Mouse (Mus musculus): ENCODE measurements around the gene Wdr20. TPM values are rescaled to one million over a fixed set of nuclear protein-coding genes. Genes with fewer than 3 reads are reported as not detected.
"Not testable (repeated sequence)": the region's sequence is repeated elsewhere in the genome, so short reads cannot be mapped to it uniquely, and the experiment has no call there.

The Wdr20 gene
- 22.2 and 23.6 TPM in 2 replicates for polyA plus RNA-seq (2014; fragmentation: Nextera tagmentation; extraction: Ambion mirVana)

- peak within 1 kb of the TSS; percentile 99 for H3K4me3 ChIP-seq (ENCODE audit: low read depth, low read length)
- no peaks in the 10 kb centered on the region for H3K36me3 ChIP-seq (replicated peaks; ENCODE audit: control insufficient read depth, insufficient read depth, low read depth, low read length)
- H3K4me2 ChIP-seq (ENCODE audit: low read depth, low read length): peak within 1 kb of the TSS; percentile 89
- peak within 1 kb of the TSS; percentile 87 for H3K9ac ChIP-seq (replicated peaks; ENCODE audit: low read length)
- H3K27me3 ChIP-seq (ENCODE audit: control insufficient read depth, insufficient read depth, low read length): no peaks in the 10 kb centered on the region
- DNase-seq (ENCODE audit: low spot score): peak; percentile 97
- WGBS: 1% methylated on average over 69 of the region's 69 CpGs
- no peaks in the 10 kb centered on the region for H3K9me3 ChIP-seq (replicated peaks; ENCODE audit: control insufficient read depth, low read length)
- H3K4me1 ChIP-seq (ENCODE audit: control insufficient read depth, insufficient read depth, low read length): no peaks in the 10 kb centered on the region; the same call in 1 of the 2 replicates
- ATAC-seq (replicated peaks; ENCODE audit: insufficient number of reproducible peaks, low FRiP score, low TSS enrichment, low read depth): peak; percentile 91
- H3K27ac ChIP-seq (replicated peaks; ENCODE audit: low read depth, low read length): peak within 1 kb of the TSS; percentile 72
Measured at GRCm38 (mm10) chr12:110737170-110738157, at the start of gene Wdr20. Gene Wdr20, plus strand, starts transcription at chr12:110737944.

DNA sequence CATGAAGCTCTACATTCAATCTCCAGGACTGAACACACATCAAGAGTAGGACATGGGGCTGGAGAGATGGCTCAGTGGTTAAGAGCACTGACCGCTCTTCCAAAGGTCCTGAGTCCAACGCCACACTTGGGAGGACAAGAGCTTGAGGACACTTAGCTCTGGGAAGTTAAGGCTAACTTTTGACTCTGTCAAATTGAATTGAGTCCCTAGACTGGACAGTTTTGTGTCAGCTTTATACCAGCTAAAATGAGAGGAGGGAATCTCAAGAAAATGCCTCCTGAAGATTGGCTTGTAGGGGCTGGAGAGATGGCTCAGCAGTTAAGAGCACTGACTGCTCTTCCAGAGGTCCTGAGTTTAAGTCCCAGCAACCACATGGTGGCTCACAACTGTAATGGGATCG lies 48.8 kb upstream of the Wdr20 start:
- not testable (repeated sequence) for H3K27me3 ChIP-seq (ENCODE audit: control insufficient read depth, insufficient read depth, low read length); H3K4me1 ChIP-seq (ENCODE audit: control insufficient read depth, insufficient read depth, low read length); H3K9me3 ChIP-seq (replicated peaks; ENCODE audit: control insufficient read depth, low read length); H3K4me2 ChIP-seq (ENCODE audit: low read depth, low read length); DNase-seq (ENCODE audit: low spot score); H3K36me3 ChIP-seq (replicated peaks; ENCODE audit: control insufficient read depth, insufficient read depth, low read depth, low read length); H3K9ac ChIP-seq (replicated peaks; ENCODE audit: low read length); H3K27ac ChIP-seq (replicated peaks; ENCODE audit: low read depth, low read length); ATAC-seq (replicated peaks; ENCODE audit: insufficient number of reproducible peaks, low FRiP score, low TSS enrichment, low read depth); H3K4me3 ChIP-seq (ENCODE audit: low read depth, low read length)
- 96% methylated on average over 3 of the region's 3 CpGs for WGBS

- ATAC-seq (replicated peaks; ENCODE audit: insufficient number of reproducible peaks, low FRiP score, low TSS enrichment, low read depth) (no peak), DNase-seq (ENCODE audit: low spot score) (no peak)
- Histone ChIP-seq H3K9me3 (replicated peaks; ENCODE audit: control insufficient read depth, low read length) (no peaks in the 10 kb centered on the region), H3K4me1 (ENCODE audit: control insufficient read depth, insufficient read depth, low read length) (no peaks in the 10 kb centered on the region), H3K36me3 (replicated peaks; ENCODE audit: control insufficient read depth, insufficient read depth, low read depth, low read length) (no peaks in the 10 kb centered on the region; the same call in none of the 2 replicates), H3K27ac (replicated peaks; ENCODE audit: low read depth, low read length) (no peak overlapping the region), H3K4me3 (ENCODE audit: low read depth, low read length) (no peak overlapping the region), H3K27me3 (ENCODE audit: control insufficient read depth, insufficient read depth, low read length) (no peaks in the 10 kb centered on the region), H3K9ac (replicated peaks; ENCODE audit: low read length) (no peak overlapping the region), H3K4me2 (ENCODE audit: low read depth, low read length) (no peak overlapping the region)
- WGBS: 88% methylated on average over 6 of the region's 6 CpGs
Measured at GRCm38 (mm10) chr12:110689919-110690643, 47.7 kb upstream of the Wdr20 start.

DNA sequence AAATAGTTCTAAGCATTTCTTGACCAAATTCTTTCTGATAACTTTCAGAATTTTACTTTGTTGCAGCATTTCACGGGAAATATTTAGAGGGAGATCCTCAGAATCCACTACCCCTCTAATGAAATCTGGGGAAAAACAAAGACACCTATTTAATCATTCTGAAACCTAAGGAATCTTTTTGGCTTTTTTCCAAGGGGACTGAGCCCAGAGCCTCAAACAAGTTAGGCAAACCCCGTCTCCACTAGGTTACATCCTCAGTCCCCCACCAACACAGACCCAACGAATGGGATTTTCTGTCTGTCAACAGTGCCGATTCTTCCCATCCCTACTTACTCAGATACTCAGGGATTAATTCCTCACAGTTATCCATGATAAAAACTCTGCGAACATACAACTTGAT lies 44.4 kb upstream of the Wdr20 start:
- ATAC-seq (replicated peaks; ENCODE audit: insufficient number of reproducible peaks, low FRiP score, low TSS enrichment, low read depth); H3K4me1 ChIP-seq (ENCODE audit: control insufficient read depth, insufficient read depth, low read length); H3K27me3 ChIP-seq (ENCODE audit: control insufficient read depth, insufficient read depth, low read length); H3K9me3 ChIP-seq (replicated peaks; ENCODE audit: control insufficient read depth, low read length); H3K4me2 ChIP-seq (ENCODE audit: low read depth, low read length); H3K36me3 ChIP-seq (replicated peaks; ENCODE audit: control insufficient read depth, insufficient read depth, low read depth, low read length); DNase-seq (ENCODE audit: low spot score); H3K27ac ChIP-seq (replicated peaks; ENCODE audit: low read depth, low read length); H3K9ac ChIP-seq (replicated peaks; ENCODE audit: low read length); H3K4me3 ChIP-seq (ENCODE audit: low read depth, low read length): not testable (repeated sequence)
- 83% methylated on average over 5 of the region's 5 CpGs for WGBS

DNA sequence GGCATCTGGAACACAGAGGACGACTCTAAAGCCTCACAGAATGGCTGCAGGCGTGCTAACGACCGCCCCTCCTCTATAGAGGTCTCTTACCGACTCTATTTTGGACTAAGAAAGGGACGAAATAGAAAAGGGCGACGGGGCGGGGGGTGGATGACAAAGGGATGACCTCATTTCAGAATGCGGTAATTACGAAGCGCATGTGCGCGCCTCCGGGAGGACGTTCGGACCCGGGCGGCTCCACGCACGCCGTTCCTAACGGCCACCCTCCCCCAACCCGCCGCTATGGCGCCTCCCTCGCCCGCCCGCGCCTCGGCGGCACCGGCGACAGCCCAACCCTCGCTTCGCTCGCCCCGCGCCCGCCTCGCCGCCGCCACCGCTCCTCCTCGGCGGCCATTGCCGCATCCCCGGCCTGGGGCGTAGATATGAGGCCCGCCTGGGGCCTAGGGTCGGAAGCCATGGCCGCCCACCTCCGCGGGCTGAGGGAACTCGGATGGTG lies 42.0 kb upstream of the Wdr20 start:
- H3K9ac ChIP-seq (replicated peaks; ENCODE audit: low read length): peak overlapping the region; percentile 97
- H3K4me3 ChIP-seq (ENCODE audit: low read depth, low read length): peak overlapping the region; percentile 91
- ATAC-seq (replicated peaks; ENCODE audit: insufficient number of reproducible peaks, low FRiP score, low TSS enrichment, low read depth) (peak; percentile 32), DNase-seq (ENCODE audit: low spot score) (peak; percentile 69)
- H3K4me2 ChIP-seq (ENCODE audit: low read depth, low read length): peak overlapping the region; percentile 57
- no peaks in the 10 kb centered on the region for H3K4me1 ChIP-seq (ENCODE audit: control insufficient read depth, insufficient read depth, low read length)
- no peaks in the 10 kb centered on the region for H3K27me3 ChIP-seq (ENCODE audit: control insufficient read depth, insufficient read depth, low read length)
- no peaks in the 10 kb centered on the region for H3K9me3 ChIP-seq (replicated peaks; ENCODE audit: control insufficient read depth, low read length)
- no peaks in the 10 kb centered on the region for H3K36me3 ChIP-seq (replicated peaks; ENCODE audit: control insufficient read depth, insufficient read depth, low read depth, low read length)
- WGBS: under 1% methylated on average over 48 of the region's 55 CpGs
- H3K27ac ChIP-seq (replicated peaks; ENCODE audit: low read depth, low read length): peak overlapping the region; percentile 91

DNA sequence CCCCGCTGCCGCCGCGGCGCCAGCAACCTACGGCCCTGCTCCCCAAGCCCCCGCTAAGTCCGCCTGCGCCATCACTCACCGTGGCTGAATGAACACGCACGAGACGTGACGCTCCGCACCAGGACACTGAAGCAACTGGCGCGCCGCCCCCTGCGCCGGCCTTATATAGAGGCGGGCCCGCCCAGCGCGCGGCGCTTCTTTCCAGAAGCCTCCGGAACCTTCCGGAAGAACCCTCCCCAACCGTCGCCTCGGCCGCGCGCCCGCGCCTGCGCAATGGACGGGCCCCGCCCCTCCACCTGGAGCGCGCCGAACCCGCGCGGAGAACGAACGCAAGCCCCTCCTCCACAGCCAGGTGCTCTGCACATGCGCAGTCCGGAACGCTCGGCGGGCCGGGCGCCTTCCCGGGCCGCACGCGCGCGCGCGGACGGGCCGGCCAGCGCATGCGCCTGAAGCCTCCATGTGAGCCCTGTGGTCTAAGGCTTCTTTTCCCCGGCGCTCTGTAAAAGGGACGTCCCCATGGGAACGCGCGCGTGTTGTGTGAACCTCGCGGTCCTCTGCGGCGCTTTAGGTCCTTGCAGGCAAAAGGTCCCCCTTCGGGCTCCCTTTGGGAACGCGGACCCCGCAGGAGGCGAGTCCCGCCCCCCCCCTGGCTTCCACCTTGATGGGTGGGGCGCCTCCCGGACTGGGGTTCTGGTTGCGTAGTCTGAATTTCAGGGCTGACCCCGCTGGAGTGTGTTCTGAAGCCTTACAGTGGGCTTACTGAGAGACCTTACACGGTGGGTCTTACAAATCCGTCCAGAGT lies 41.4 kb upstream of the Wdr20 start:
- no peaks in the 10 kb centered on the region for H3K9me3 ChIP-seq (replicated peaks; ENCODE audit: control insufficient read depth, low read length)
- peak overlapping the region; percentile 97 for H3K9ac ChIP-seq (replicated peaks; ENCODE audit: low read length)
- H3K27ac ChIP-seq (replicated peaks; ENCODE audit: low read depth, low read length): peak overlapping the region; percentile 91
- H3K4me3 ChIP-seq (ENCODE audit: low read depth, low read length): peak overlapping the region; percentile 91
- no peaks in the 10 kb centered on the region for H3K36me3 ChIP-seq (replicated peaks; ENCODE audit: control insufficient read depth, insufficient read depth, low read depth, low read length)
- H3K27me3 ChIP-seq (ENCODE audit: control insufficient read depth, insufficient read depth, low read length): no peaks in the 10 kb centered on the region
- DNase-seq (ENCODE audit: low spot score) (peak; percentile 97), ATAC-seq (replicated peaks; ENCODE audit: insufficient number of reproducible peaks, low FRiP score, low TSS enrichment, low read depth) (peak; percentile 92)
- H3K4me2 ChIP-seq (ENCODE audit: low read depth, low read length): peak overlapping the region; percentile 71
- under 1% methylated on average over 83 of the region's 89 CpGs for WGBS
- H3K4me1 ChIP-seq (ENCODE audit: control insufficient read depth, insufficient read depth, low read length): no peaks in the 10 kb centered on the region

GRCm38 (mm10) chr12:110696975-110697400 lies 40.8 kb upstream of the Wdr20 start:
- no peaks in the 10 kb centered on the region for H3K4me1 ChIP-seq (ENCODE audit: control insufficient read depth, insufficient read depth, low read length)
- peak overlapping the region; percentile 52; the same call in 1 of the 2 replicates for H3K27ac ChIP-seq (replicated peaks; ENCODE audit: low read depth, low read length)
- no peak; the same call in 1 of the 2 replicates for ATAC-seq (replicated peaks; ENCODE audit: insufficient number of reproducible peaks, low FRiP score, low TSS enrichment, low read depth)
- no peaks in the 10 kb centered on the region for H3K27me3 ChIP-seq (ENCODE audit: control insufficient read depth, insufficient read depth, low read length)
- 55% methylated on average over 9 of the region's 9 CpGs for WGBS
- H3K4me2 ChIP-seq (ENCODE audit: low read depth, low read length): peak overlapping the region; percentile 71
- peak overlapping the region; percentile 79 for H3K9ac ChIP-seq (replicated peaks; ENCODE audit: low read length)
- H3K9me3 ChIP-seq (replicated peaks; ENCODE audit: control insufficient read depth, low read length): no peaks in the 10 kb centered on the region
- no peaks in the 10 kb centered on the region for H3K36me3 ChIP-seq (replicated peaks; ENCODE audit: control insufficient read depth, insufficient read depth, low read depth, low read length)
- no peak for DNase-seq (ENCODE audit: low spot score)
- peak overlapping the region; percentile 91 for H3K4me3 ChIP-seq (ENCODE audit: low read depth, low read length)
